Mouse (Mus musculus) heart, postnatal 10 days (tissue): Measurements from ENCODE around the gene Dock2. TPM values are rescaled to one million over a fixed set of nuclear protein-coding genes. Genes with fewer than 3 reads are reported as not detected.
"Not testable (repeated sequence)": the region's sequence is repeated elsewhere in the genome, so short reads cannot be mapped to it uniquely, and the experiment has no call there.

ENCODE experiments used
- DNase-seq, 2 experiments: peaks; one replicate each; pipeline ENCODE4 v3.0.0; 2021
- intact Hi-C: fragments of 180-260 bp; cut with DNase I; formaldehyde crosslinking; loops from one replicate; pipeline ENCODE4 v1.15.1; 2025
- total RNA-seq, 2 experiments: library from RNA; stranded (reverse); gene quantifications; 2 replicates each; pipeline ENCODE4 v1.2.3; 2021

Gene Dock2
- 1 to 10 TPM; 2.1 to 2.4 TPM for total RNA-seq

DNA sequence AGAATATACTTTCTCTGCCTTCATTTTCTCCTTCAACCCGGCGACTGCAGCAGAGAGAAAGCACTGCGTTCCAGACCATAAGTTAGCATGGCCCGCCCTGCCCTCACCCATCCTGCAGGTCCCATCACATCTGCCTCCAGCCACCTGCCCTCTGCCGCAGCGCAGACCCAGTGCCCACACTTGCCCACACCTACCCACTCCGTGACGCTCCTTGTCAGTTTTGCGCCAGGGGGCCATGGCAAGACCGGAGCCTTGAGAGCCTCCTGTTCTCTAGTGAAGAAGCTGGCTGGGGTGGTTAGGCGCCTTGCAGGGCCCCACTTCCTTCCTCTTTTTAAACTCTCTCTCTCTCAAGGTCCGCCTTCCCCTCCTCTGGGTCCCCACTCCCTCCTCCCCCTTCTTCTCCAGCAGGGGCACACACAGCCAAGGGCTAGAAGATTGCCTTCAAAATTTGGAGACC, at the start of gene Dock2:
TSS of gene Dock2 (minus strand) at position 306 of the 457 bp plus-strand sequence.
- intact Hi-C loops: no loop called here

DNA sequence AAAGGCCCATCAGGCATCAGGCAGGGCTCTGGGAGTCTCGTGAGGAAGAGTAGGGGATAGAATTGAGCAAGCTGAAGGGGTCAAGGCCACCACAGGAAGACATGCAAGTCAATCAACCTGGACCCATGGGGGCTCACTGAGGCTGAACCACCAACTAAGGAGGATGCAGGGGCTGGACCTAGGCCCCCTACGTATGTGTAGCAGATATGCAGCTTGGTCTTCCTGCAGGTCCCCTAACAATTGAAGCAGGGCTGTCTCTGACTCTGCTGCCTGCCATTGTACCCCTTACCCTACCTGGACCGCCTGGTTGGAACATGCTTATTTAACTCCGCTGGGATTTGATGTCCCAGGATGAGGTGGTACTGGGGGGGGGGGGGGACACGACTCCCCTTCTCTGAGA, 49.0 kb upstream of the Dock2 start:
- no peak for DNase-seq
- intact Hi-C loops: loop anchor here (10.0 kb wide), 1 partner anchor 1002 kb away; the partner anchor contains the start of gene Rars

More for the DNA sequence above, at the start of gene Dock2:
- DNase-seq: peak; percentile 13 to 31

DNA sequence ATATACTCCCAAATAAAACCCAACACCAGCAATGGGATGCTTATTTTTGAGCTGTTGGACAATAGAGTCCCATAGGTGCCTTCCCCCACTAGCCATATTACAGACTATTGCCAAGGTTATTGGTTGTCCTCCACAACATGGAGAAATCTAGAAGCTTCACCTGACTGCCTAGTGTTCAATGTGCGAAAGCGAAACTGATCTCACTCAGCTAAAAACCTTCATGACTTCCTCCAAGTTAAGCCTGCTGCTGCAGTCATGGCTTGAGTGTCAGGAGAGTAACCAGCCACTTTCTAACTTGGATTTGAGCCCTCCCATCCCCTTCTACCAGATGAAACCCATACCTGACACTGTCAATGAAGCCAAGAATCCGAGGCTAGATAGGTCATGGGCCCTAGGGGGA, 44.1 kb upstream of the Dock2 start:
- intact Hi-C loops: no loop called here
- DNase-seq: no peak

DNA sequence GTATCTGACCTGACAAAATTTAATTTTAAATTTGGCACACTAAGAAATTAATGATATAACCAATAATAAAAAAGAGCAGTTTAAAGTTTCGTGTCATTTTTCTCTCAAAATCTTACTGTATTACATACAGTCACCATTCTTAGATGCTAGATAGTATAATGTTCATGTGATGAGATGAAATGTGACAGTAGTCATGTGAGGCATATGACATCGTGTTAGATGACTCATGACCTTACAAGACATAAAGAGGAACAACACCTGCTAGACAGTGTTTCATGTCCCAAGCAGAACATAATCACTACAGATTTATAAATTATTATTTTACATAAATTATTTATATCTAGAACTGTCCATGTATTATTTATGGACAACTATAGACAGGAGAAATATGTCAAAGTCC, 43.2 kb upstream of the Dock2 start:
- no peak for DNase-seq
- intact Hi-C loops: no loop called here

DNA sequence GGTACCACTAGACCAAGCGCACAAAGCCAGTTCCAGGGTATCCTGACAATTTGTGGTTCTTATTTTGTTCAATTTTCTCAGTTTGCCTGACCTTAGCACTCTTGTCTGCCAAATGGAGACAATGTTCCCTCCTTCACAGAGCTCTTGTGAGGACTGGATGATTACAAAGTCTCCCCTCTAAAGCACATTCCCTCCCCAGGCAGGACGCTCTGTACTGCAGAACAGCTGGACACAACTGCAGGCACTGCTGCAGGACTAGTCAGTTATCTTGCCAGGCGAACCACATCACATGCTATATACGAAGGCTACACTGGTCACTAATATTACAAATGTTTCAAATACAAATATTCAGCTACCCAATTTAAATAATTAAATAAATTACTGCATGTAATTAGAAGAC, 41.1 kb upstream of the Dock2 start:
- no peak for DNase-seq

DNA sequence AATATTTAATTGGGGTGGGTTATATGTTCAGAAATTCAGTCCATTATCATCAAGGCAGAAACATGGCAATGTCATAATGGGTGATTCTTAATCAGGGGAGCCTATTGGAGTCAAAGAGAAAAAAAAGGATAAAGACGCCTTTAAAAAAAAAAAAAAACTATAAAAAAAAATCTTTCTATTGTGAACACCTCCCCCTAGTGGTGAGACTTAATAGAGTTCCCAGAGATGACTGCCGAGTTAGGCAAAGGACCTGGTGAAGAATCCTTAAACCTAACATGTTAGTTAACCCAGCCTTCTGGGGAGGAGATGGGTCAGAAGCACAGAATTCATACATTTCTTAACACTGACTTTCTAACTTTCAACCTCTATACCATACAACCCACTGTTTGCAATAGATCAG, 31.1 kb upstream of the Dock2 start:
- peak in 1 of 2 experiments; percentile 34 for DNase-seq
- intact Hi-C loops: loop anchor here (1.0 to 10.0 kb wide), 3 partner anchors 500 to 690 kb away; partner anchors contain the start of gene Fam196b

More for the DNA sequence above, 41.1 kb upstream of the Dock2 start:
- intact Hi-C loops: no loop called here

DNA sequence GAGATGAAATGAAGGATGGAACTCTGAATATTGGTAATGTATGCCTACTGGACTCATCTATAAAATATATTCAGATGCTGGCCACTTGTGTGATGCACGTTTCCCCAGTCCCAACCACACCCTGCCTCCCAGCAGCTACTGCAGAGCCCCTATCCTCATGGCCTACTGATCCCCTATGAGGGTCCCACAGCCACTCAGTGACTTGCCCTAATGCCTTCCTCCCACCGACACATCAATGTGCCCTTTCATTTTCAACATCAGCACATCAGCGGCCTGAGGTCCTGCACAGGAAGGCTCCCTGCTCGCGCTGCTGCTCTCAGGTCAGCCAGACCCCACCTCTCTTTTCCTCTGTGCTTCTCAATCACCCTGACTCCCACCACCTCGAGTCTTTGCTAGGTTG, 30.6 kb upstream of the Dock2 start:
- intact Hi-C loops: loop anchor here (1.0 to 10.0 kb wide), 3 partner anchors 500 to 690 kb away; partner anchors contain the start of gene Fam196b
- no peak for DNase-seq

DNA sequence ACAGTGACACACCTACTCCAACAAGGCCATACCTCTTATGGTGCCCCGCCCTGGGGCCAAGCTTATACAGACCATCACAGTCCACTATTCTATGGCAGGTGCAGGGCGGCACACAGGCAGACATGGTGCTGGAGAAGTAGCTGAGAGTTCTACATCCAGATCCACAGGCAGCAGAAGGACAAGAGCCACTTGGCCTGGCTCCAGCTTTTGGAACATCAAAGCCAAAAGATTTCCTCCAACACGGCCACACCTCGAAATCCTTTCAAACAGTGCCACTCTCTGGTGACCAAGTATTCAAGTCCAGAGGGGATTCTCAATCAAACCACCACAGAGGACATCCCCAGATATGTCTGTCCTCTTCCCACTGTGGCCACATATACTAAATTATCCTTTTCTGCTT, 21.3 kb upstream of the Dock2 start:
- DNase-seq, intact Hi-C loops: not testable (repeated sequence)

DNA sequence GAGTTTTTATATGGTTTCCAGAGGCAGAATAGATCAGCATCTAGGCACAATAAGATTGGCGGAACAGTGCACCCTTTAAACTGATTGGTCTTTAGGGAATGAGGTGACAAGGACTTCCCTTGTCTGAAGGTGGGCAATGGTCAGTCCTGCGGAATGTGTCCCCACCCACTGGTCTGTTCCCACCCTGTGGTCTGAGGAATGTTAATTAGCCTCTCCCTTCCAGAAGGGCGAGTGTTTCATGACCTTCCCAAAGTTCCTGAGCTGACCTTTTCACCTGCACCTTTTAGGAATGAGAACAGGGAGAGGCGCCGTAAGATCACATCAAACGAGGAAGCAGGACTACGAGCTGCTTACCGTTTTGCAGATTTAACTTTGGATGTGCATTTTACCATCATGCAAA, 14.4 kb upstream of the Dock2 start:
- DNase-seq, intact Hi-C loops: not testable (repeated sequence)

DNA sequence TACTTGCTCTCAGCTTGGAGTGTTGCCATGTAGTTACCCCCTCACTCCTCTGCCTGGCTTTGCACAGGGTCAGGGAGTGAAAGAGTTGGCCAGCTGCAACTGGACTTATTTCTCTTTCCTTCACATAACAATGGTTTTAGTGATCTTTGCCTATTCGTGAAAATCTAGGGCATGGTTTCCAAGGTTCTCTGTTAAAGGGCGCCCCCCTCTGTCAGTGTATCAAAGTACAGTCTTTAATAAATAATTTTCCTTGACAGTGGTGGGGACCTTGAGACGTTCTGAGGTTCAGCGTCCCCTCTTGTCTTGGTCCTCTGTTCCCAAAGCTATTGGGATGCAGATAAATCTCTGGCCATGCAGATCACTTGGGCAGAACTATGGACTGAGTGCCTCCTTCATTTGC, 12.4 kb upstream of the Dock2 start:
- intact Hi-C loops: no loop called here

DNA sequence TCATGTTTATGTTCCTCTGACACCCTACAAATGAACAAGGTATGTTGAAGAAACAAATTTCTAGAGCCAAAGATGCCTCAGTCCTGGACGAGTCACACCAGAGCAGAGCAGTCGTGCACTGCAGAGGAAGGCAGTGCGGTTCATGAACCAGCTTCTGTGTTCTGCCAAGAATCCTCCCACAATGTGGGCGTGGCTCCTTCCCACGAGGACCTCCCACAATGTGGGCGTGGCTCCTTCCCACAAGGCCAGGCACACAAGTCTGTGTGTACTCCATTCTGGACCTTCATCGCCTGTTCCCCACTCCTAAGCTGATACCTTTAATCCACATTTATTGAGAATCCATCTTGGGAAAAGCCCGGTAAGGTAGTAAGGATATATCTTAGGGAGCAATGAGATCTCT, 8.2 kb upstream of the Dock2 start:
- intact Hi-C loops: no loop called here
- no peak for DNase-seq

More for the DNA sequence above, 12.4 kb upstream of the Dock2 start:
- DNase-seq: peak in 1 of 2 experiments; percentile 19

DNA sequence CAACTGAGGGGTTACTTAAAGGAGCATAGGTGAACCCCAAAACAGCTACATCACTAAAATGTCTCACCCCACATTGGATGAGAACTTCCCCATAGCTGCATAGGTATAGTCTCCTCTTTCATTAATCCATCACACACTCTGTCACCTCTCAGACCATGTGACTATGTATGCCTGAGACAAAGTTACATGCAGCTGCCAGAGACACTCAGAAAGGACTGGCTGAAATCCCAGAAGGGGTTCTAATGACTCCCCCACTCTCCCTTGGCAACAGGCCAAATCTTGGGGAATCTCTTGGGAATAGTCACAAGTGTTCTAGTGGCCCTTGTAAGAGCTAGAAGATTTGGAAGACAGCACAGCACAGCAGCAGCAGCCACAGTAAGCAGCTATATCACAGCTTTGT, 1.2 kb upstream of the Dock2 start:
- intact Hi-C loops: no loop called here
- no peak for DNase-seq

DNA sequence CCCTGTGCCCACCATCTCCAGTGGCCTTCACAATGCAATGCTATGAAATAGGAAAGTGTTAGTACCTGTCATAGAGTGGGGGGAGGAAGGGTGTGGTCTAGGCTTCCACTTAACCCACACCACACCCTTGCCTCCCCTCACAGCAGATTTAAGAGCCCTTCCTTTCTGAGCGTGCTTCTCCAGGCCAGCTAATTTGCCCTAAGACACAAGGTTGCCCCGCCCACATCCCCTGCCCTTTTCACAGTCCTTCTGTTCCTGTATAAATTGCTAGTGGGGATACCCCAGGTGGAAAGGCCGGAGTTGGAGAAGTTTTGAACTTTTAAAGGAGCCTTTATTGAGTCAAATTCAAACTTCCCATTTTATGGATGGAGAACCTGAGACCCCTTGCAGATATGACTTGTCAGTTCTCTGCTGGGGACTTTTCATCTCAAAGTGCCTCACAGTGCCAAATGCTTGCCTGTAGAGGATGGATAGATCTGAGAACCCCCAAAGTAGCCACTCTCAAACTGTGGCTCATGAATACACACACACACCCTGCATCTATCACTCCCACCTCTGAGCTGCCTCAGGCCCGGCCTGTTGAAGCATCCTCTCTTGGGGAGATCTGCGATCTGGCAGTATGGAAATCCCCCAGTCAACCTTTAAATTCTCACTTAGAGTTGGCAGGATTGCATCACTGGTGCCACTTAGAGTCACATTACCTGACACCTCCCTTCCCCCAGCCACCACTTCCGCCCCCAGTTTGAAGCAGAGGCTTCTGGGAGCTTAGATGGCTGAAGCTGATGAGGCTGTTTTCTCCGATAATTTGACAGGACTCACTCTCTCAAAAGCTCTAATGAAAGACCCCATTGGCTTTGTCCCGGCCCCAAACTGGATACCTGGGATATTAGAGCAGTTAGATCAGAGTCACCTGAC, 919 bp downstream of the Dock2 start:
- peak; percentile 15 to 17 for DNase-seq
- intact Hi-C loops: no loop called here

DNA sequence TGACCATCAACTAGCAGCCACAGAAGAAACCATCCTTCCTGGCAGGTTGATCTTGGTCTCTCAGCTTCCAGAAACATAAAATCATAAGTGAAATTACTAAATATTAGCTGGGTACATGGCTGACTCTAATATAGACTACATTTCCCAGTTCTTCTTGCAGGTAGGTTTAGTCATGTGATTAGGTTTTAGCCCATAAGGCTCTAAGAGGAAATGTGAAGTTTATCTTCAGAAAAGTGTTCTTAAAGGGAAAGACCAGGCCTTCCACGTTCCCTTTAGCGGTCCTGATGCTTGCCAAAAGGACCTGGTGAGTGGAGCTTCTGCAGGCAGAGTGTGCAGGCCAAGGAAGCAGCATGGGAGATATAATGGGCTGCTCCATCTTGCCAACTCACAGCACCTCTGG, 2.9 kb downstream of the Dock2 start:
- intact Hi-C loops: no loop called here
- DNase-seq: no peak

DNA sequence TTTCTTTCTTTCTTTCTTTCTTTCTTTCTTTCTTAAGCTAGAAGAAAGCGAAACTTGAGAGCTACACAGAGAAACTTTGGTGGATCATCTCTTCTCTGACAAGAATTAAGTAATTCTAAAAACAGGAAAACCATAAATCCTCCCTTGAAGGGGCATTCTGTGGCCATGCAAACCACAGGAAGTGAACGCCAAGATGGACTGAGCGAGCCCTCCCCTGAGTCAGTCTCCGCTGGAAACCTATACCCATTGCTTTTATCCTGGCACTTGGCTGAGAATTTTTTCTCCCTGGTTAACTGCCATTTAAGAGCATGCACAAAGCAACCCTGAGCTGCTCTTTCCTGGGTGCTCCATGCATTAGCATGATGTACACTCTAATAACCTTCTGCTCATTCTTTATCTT, 3.7 kb downstream of the Dock2 start:
- DNase-seq: no peak
- intact Hi-C loops: no loop called here

DNA sequence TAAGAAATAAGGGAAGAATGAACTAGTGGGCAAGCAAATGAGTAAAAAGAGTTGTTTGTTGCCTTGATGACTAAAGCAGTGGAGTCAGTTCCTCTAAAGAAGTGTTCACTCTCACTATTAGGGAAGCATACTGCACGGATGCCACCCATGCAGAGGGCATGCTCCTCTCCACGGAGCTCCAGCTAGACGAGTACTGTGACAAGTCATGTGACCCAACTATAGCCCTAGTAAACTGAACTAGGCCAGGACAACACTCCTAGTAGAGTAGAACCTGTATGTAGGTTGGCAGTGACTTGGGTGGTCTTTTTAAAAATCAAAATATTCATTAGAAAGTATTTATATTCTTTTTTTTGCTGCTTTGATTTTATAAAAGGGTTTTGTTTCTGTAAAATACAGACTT, 5.3 kb downstream of the Dock2 start:
- intact Hi-C loops: no loop called here
- DNase-seq: no peak

DNA sequence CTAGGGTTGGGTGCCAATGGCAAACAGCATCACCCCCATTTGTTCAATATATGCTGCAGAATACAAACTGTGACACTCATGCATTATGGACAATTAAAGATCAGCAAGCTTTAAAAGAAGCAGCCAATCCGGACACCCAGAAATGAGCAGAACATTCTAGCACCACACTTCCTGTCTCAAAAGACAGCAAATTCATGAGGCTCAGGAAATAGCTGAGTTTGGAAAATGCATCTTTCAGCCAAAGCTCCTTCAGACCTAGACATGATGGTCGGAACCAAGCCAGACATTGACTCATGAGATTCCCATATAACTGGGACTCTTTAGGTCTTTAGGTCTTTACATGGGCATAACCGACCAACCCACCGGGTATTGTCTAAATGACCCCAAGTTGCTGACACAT, 6.2 kb downstream of the Dock2 start:
- DNase-seq: no peak
- intact Hi-C loops: no loop called here

DNA sequence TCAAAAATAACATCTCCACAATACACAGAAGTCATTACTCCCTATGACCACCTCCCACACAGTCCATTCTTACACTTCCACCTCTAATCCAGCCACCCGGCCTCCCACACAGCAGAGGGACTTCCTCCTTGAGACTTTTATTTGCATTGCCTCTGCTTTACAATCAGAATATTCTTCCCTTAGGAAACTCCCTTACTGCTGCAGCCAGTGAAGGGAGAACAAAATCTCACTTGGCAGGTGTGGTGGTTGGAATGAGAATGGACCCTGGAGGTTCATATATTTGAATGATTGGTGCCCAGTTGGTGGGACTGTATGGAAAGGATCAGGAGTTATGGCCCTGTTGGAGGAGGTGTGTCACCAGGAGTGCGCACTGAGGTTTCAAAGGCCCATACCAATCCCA, 7.6 kb downstream of the Dock2 start:
- DNase-seq: no peak
- intact Hi-C loops: no loop called here

DNA sequence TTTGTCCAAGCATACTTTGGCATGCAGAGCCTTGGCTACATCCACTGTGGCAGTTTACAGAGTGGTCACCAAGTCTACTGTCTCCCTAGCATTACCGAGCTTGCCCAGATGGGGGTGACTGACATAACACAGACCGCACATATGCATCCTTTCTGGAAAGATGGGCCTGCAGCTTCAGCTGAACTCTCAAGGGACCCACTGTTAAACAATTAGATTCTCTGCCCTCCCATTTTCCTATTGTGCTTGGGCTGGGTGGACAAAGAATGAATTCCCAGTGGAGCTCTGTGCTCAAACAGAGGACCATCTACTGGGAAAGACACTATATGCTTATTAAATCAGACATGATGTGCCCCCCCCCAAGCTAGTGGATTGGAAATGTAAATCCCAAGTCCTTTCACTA, 9.1 kb downstream of the Dock2 start:
- DNase-seq: no peak
- intact Hi-C loops: no loop called here

DNA sequence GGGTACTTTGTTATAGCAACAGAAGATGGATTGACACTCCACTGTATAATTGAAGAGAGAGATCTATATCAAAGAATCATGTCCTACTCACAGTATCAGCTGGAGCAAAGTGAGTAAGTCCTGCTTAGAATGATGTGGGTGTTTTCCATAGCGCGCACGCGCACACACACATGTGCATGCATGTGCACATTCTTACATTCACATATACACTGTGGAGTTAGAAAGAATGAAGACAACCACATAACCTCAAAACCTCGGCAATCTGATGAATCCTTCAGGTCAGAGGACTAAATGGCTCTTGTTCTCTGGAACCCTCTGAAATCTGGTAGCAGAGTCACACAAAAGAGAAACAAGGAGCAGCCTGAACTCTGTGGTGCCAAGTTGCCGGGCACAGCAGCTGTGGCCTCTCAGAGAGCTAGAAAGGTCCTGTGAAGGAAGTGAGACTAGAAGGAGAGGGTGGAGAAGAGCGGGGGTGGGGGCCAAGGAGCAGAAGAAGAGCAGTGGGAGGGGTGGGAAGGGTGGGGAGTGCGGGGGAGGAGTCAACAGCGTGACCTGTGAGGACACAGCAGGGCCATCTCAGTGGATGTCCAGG, 10.3 kb downstream of the Dock2 start:
- no peak for DNase-seq

DNA sequence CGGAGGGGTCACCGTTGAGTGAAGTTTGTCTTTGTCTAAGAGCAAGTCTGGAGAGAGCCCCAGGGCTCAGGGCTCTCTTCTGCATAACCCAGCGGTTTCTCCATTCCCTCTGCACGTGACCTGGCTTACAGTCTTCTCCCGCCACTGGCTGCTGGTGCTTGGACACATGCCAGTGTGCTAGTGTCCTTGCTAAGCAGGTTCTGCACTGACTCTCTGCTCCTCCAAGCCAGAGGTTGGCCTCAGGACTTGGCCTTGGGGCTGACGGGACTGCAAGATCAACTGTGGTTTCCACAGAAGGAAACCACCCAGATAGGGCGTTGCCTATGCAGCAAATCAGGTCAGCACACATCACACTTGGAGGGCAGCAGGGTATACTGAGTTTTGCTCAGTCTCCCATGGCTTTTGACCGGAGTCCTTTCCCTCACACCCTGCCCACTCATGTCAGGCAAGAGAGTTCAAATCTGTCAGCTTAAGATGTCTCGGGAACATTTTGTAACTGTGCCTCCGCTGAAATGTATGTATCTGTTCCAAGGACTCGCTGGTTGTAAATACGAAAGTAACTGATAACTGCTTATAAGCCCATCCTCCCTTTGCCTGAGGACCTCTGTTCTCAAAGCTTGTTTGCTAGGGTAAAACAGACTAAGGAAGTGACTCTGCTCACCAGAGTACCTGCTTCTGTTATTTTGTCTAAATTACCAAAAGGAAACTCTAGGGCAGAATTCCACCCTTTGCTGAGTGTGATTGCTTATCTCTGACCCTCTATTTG, 12.3 kb downstream of the Dock2 start:
- intact Hi-C loops: no loop called here
- peak; percentile 54 to 57 for DNase-seq

More for the DNA sequence above, 10.3 kb downstream of the Dock2 start:
- intact Hi-C loops: no loop called here
